Mouse (Mus musculus): ENCODE measurements around the gene Anapc13. TPM values are rescaled to one million over a fixed set of nuclear protein-coding genes. Genes with fewer than 3 reads are reported as not detected.

Gene Anapc13
- total RNA-seq (2015) = 115 and 117 TPM in 2 replicates
- total RNA-seq (2017) = 106 and 119 TPM in 2 replicates

GRCm38 (mm10) chr9:102625983-102626838 lies at the start of gene Anapc13, which contains the start of gene Cep63:
Gene Anapc13 (plus strand): TSS chr9:102626296.
Gene Cep63 (minus strand): TSS chr9:102626534.
- peak; percentile 86 for ATAC-seq (ENCODE audit: poor library complexity, severe bottlenecking)

- peak; percentile 89 for ATAC-seq (ENCODE audit: poor library complexity, severe bottlenecking)
Measured at GRCm38 (mm10) chr9:102577480-102577879, 48.6 kb upstream of the Anapc13 start.

- ATAC-seq (ENCODE audit: poor library complexity, severe bottlenecking) = no peak
Measured at GRCm38 (mm10) chr9:102581921-102582469, 44.1 kb upstream of the Anapc13 start.

- ATAC-seq (ENCODE audit: poor library complexity, severe bottlenecking) = no peak
Measured at GRCm38 (mm10) chr9:102587347-102587746, 38.7 kb upstream of the Anapc13 start.

GRCm38 (mm10) chr9:102594667-102595393 lies 31.3 kb upstream of the Anapc13 start:
- ATAC-seq (ENCODE audit: poor library complexity, severe bottlenecking) = no peak

- no peak for ATAC-seq (ENCODE audit: poor library complexity, severe bottlenecking)
Measured at GRCm38 (mm10) chr9:102595662-102596436, 30.2 kb upstream of the Anapc13 start.

GRCm38 (mm10) chr9:102601187-102601586 lies 24.9 kb upstream of the Anapc13 start:
- no peak for ATAC-seq (ENCODE audit: poor library complexity, severe bottlenecking)

- no peak for ATAC-seq (ENCODE audit: poor library complexity, severe bottlenecking)
Measured at GRCm38 (mm10) chr9:102601666-102602065, 24.4 kb upstream of the Anapc13 start.

- no peak for ATAC-seq (ENCODE audit: poor library complexity, severe bottlenecking)
Measured at GRCm38 (mm10) chr9:102605162-102605561, 20.9 kb upstream of the Anapc13 start.

GRCm38 (mm10) chr9:102607471-102607870 lies 18.6 kb upstream of the Anapc13 start:
- no peak for ATAC-seq (ENCODE audit: poor library complexity, severe bottlenecking)

GRCm38 (mm10) chr9:102609221-102609620 lies 16.9 kb upstream of the Anapc13 start:
- no peak for ATAC-seq (ENCODE audit: poor library complexity, severe bottlenecking)

- ATAC-seq (ENCODE audit: poor library complexity, severe bottlenecking) = peak; percentile 97
Measured at GRCm38 (mm10) chr9:102615071-102615470, 11.0 kb upstream of the Anapc13 start.

- ATAC-seq (ENCODE audit: poor library complexity, severe bottlenecking) = peak; percentile 37
Measured at GRCm38 (mm10) chr9:102616267-102616666, 9.8 kb upstream of the Anapc13 start.

- ATAC-seq (ENCODE audit: poor library complexity, severe bottlenecking) = no peak
Measured at GRCm38 (mm10) chr9:102621385-102621784, 4.7 kb upstream of the Anapc13 start.

GRCm38 (mm10) chr9:102622192-102622857 lies 3.8 kb upstream of the Anapc13 start:
- ATAC-seq (ENCODE audit: poor library complexity, severe bottlenecking) = peak; percentile 26; the same call in 1 of the 2 replicates

GRCm38 (mm10) chr9:102622876-102623275 lies 3.2 kb upstream of the Anapc13 start:
- no peak for ATAC-seq (ENCODE audit: poor library complexity, severe bottlenecking)

- ATAC-seq (ENCODE audit: poor library complexity, severe bottlenecking) = no peak
Measured at GRCm38 (mm10) chr9:102623581-102623980, 2.5 kb upstream of the Anapc13 start.

GRCm38 (mm10) chr9:102625401-102625982 lies 604 bp upstream of the Anapc13 start:
- ATAC-seq (ENCODE audit: poor library complexity, severe bottlenecking) = no peak; the same call in 1 of the 2 replicates

- peak; percentile 0; the same call in 1 of the 2 replicates for ATAC-seq (ENCODE audit: poor library complexity, severe bottlenecking)
Measured at GRCm38 (mm10) chr9:102626839-102627225, 736 bp downstream of the Anapc13 start.

GRCm38 (mm10) chr9:102627442-102627841 lies 1.3 kb downstream of the Anapc13 start:
- no peak for ATAC-seq (ENCODE audit: poor library complexity, severe bottlenecking)

Measured in megakaryocyte, adult 5-6 weeks (primary cell).